Mouse (Mus musculus) intestine, embryonic 15.5 days (tissue): Measurements from ENCODE around the gene Fam53b. TPM values are rescaled to one million over a fixed set of nuclear protein-coding genes. Genes with fewer than 3 reads are reported as not detected.
A peak's percentile ranks its signal among the peaks of the same experiment; 100 is the strongest.

Experiments used
- ATAC-seq: fragments of 200-750 bp; cut with Nextera tagmentation; 2 replicates; pipeline ENCODE4 v1.8.0; 2017; ENCODE audit warnings: moderate TSS enrichment, moderate library complexity
- H3K27ac ChIP-seq: fragments of 300-500 bp; sonication (generic); 2 replicates; pipeline ENCODE4 v1.5.1; 2015; ENCODE audit warnings: mild to moderate bottlenecking, inconsistent platforms
- H3K27me3 ChIP-seq: fragments of 300-500 bp; sonication (generic); replicated peaks from 2 replicates; pipeline ENCODE4 v1.6.1; 2015; ENCODE audit warnings: inconsistent platforms
- H3K36me3 ChIP-seq: fragments of 300-500 bp; sonication (generic); 2 replicates; pipeline ENCODE4 v1.6.1; 2015; ENCODE audit warnings: inconsistent platforms
- H3K4me1 ChIP-seq: fragments of 300-500 bp; sonication (generic); replicated peaks from 2 replicates; pipeline ENCODE4 v1.6.1; 2015; ENCODE audit warnings: inconsistent platforms
- H3K4me2 ChIP-seq: fragments of 300-500 bp; sonication (generic); replicated peaks from 2 replicates; pipeline ENCODE4 v1.6.1; 2015; ENCODE audit warnings: mild to moderate bottlenecking, inconsistent platforms
- H3K4me3 ChIP-seq: fragments of 300-500 bp; sonication (generic); replicated peaks from 2 replicates; pipeline ENCODE4 v1.5.1; 2015; ENCODE audit warnings: inconsistent platforms
- H3K9ac ChIP-seq: fragments of 300-500 bp; sonication (generic); 2 replicates; pipeline ENCODE4 v1.6.1; 2015; ENCODE audit warnings: inconsistent platforms
- H3K9me3 ChIP-seq: fragments of 300-500 bp; sonication (generic); 2 replicates; pipeline ENCODE4 v1.6.1; 2016; ENCODE audit warnings: inconsistent platforms
- WGBS: fragments of 180-500 bp; shearing (Covaris S2); methylation state at CpG from one replicate; pipeline ENCODE4 v1.1.7; 2015; 5-methylcytosine and 5-hydroxymethylcytosine counted together
- polyA plus RNA-seq: library from polyadenylated mRNA; unstranded; fragments of >200 nt; fragmentation: Nextera tagmentation; extraction: Ambion mirVana; gene quantifications from 2 replicates; pipeline ENCODE4 v1.2.1, GENCODE M21; 2015

Gene Fam53b
- polyA plus RNA-seq, 1 experiment from 2014 or later = 17.9 TPM

GRCm38 (mm10) chr7:132808841-132809682 is 4.6 kb downstream of the Fam53b start:
- Histone ChIP-seq H3K9ac (no peak overlapping the region; the same call in 1 of the 2 replicates), H3K4me3 (no peak overlapping the region)
- WGBS = 15% methylated on average over 20 of the region's 20 CpGs

GRCm38 (mm10) chr7:132808051-132808796 is 5.5 kb downstream of the Fam53b start:
- no peak overlapping the region for H3K9ac ChIP-seq
- H3K36me3 ChIP-seq = no peaks in the 10 kb centered on the region
- ATAC-seq = no peak
- 35% methylated on average over 7 of the region's 7 CpGs for WGBS
- peaks cover 76% of the 10 kb centered on the region for H3K4me1 ChIP-seq
- H3K4me3 ChIP-seq = no peak overlapping the region
- H3K4me2 ChIP-seq = peak overlapping the region; percentile 42; the same call in 1 of the 2 replicates
- no peaks in the 10 kb centered on the region for H3K27me3 ChIP-seq
- peak overlapping the region; percentile 89 for H3K27ac ChIP-seq
- no peaks in the 10 kb centered on the region for H3K9me3 ChIP-seq

More at GRCm38 (mm10) chr7:132808841-132809682, 4.6 kb downstream of the Fam53b start:
- Histone ChIP-seq H3K36me3 (no peaks in the 10 kb centered on the region), H3K4me1 (peaks cover 67% of the 10 kb centered on the region), H3K9me3 (no peaks in the 10 kb centered on the region), H3K27me3 (no peaks in the 10 kb centered on the region), H3K27ac (peak overlapping the region; percentile 89), H3K4me2 (peak overlapping the region; percentile 42)
- peak; percentile 16; the same call in 1 of the 2 replicates for ATAC-seq

- no peak overlapping the region for H3K9ac ChIP-seq
- peaks cover 83% of the 10 kb centered on the region for H3K4me1 ChIP-seq
- H3K9me3 ChIP-seq = no peaks in the 10 kb centered on the region
- no peak for ATAC-seq
- H3K27ac ChIP-seq = peak overlapping the region; percentile 89
- no peak overlapping the region for H3K4me2 ChIP-seq
- no peak overlapping the region for H3K4me3 ChIP-seq
- no peaks in the 10 kb centered on the region for H3K36me3 ChIP-seq
- H3K27me3 ChIP-seq = no peaks in the 10 kb centered on the region
- WGBS = 68% methylated on average over 13 of the region's 13 CpGs
These were observed 6.5 kb downstream of the Fam53b start for GRCm38 (mm10) chr7:132806926-132807857.

- no peaks in the 10 kb centered on the region for H3K9me3 ChIP-seq
- no peak overlapping the region; the same call in 1 of the 2 replicates for H3K9ac ChIP-seq
- H3K27ac ChIP-seq = no peak overlapping the region
- ATAC-seq = no peak
- no peak overlapping the region for H3K4me2 ChIP-seq
- peaks cover 90% of the 10 kb centered on the region for H3K4me1 ChIP-seq
- H3K36me3 ChIP-seq = no peaks in the 10 kb centered on the region
- no peaks in the 10 kb centered on the region for H3K27me3 ChIP-seq
- no peak overlapping the region for H3K4me3 ChIP-seq
- 53% methylated on average over 5 of the region's 5 CpGs for WGBS
These were observed 7.4 kb downstream of the Fam53b start for GRCm38 (mm10) chr7:132806286-132806685.

- no peak overlapping the region for H3K9ac ChIP-seq
- H3K36me3 ChIP-seq = no peaks in the 10 kb centered on the region
- no peak overlapping the region for H3K4me3 ChIP-seq
- H3K4me2 ChIP-seq = no peak overlapping the region
- no peaks in the 10 kb centered on the region for H3K27me3 ChIP-seq
- no peak for ATAC-seq
- no peaks in the 10 kb centered on the region for H3K9me3 ChIP-seq
- no peak overlapping the region for H3K27ac ChIP-seq
- H3K4me1 ChIP-seq = peaks cover 86% of the 10 kb centered on the region
- WGBS = 74% methylated on average over 5 of the region's 5 CpGs
These were observed 8.7 kb downstream of the Fam53b start for GRCm38 (mm10) chr7:132804951-132805350.

- 77% methylated on average over 7 of the region's 7 CpGs for WGBS
- Histone ChIP-seq H3K36me3 (no peaks in the 10 kb centered on the region), H3K4me1 (peaks cover 83% of the 10 kb centered on the region), H3K27me3 (no peaks in the 10 kb centered on the region), H3K4me2 (no peak overlapping the region), H3K9ac (no peak overlapping the region), H3K27ac (no peak overlapping the region), H3K9me3 (no peaks in the 10 kb centered on the region), H3K4me3 (no peak overlapping the region)
- no peak for ATAC-seq
These were observed 9.2 kb downstream of the Fam53b start for GRCm38 (mm10) chr7:132804461-132804860.

GRCm38 (mm10) chr7:132803962-132804361 is 9.7 kb downstream of the Fam53b start:
- H3K36me3 ChIP-seq = no peaks in the 10 kb centered on the region
- H3K27me3 ChIP-seq = no peaks in the 10 kb centered on the region
- no peak overlapping the region for H3K4me2 ChIP-seq
- no peak overlapping the region for H3K4me3 ChIP-seq
- ATAC-seq = no peak
- H3K27ac ChIP-seq = no peak overlapping the region
- peaks cover 78% of the 10 kb centered on the region for H3K4me1 ChIP-seq
- no peak overlapping the region for H3K9ac ChIP-seq
- WGBS = 56% methylated on average over 3 of the region's 3 CpGs
- no peaks in the 10 kb centered on the region for H3K9me3 ChIP-seq

- H3K27me3 ChIP-seq = no peaks in the 10 kb centered on the region
- WGBS = 81% methylated on average over 2 of the region's 2 CpGs
- H3K9ac ChIP-seq = no peak overlapping the region
- no peak overlapping the region for H3K4me3 ChIP-seq
- peaks cover 72% of the 10 kb centered on the region for H3K4me1 ChIP-seq
- H3K4me2 ChIP-seq = no peak overlapping the region
- no peaks in the 10 kb centered on the region for H3K9me3 ChIP-seq
- ATAC-seq = no peak
- H3K27ac ChIP-seq = no peak overlapping the region
- H3K36me3 ChIP-seq = no peaks in the 10 kb centered on the region
These were observed 10.3 kb downstream of the Fam53b start for GRCm38 (mm10) chr7:132803336-132803735.

- H3K9me3 ChIP-seq = no peaks in the 10 kb centered on the region
- no peak overlapping the region for H3K9ac ChIP-seq
- no peak overlapping the region for H3K4me3 ChIP-seq
- no peaks in the 10 kb centered on the region for H3K36me3 ChIP-seq
- H3K4me1 ChIP-seq = peaks cover 67% of the 10 kb centered on the region
- 72% methylated on average over 11 of the region's 11 CpGs for WGBS
- H3K27me3 ChIP-seq = no peaks in the 10 kb centered on the region
- H3K4me2 ChIP-seq = no peak overlapping the region
- no peak for ATAC-seq
- no peak overlapping the region for H3K27ac ChIP-seq
These were observed 11.0 kb downstream of the Fam53b start for GRCm38 (mm10) chr7:132802691-132803090.

GRCm38 (mm10) chr7:132802066-132802465 is 11.6 kb downstream of the Fam53b start:
- Histone ChIP-seq H3K27ac (no peak overlapping the region), H3K4me2 (no peak overlapping the region), H3K4me1 (peaks cover 61% of the 10 kb centered on the region), H3K9ac (no peak overlapping the region), H3K4me3 (no peak overlapping the region), H3K27me3 (no peaks in the 10 kb centered on the region), H3K9me3 (no peaks in the 10 kb centered on the region), H3K36me3 (no peaks in the 10 kb centered on the region)
- WGBS = 84% methylated on average over 2 of the region's 2 CpGs
- no peak for ATAC-seq

GRCm38 (mm10) chr7:132801509-132801908 is 12.2 kb downstream of the Fam53b start:
- H3K27me3 ChIP-seq = no peaks in the 10 kb centered on the region
- WGBS = 78% methylated on average over 5 of the region's 5 CpGs
- H3K9ac ChIP-seq = no peak overlapping the region
- H3K9me3 ChIP-seq = no peaks in the 10 kb centered on the region
- H3K4me3 ChIP-seq = no peak overlapping the region
- no peaks in the 10 kb centered on the region for H3K36me3 ChIP-seq
- H3K27ac ChIP-seq = no peak overlapping the region
- peaks cover 56% of the 10 kb centered on the region for H3K4me1 ChIP-seq
- 0 out of 2 replicates have a peak, but pooled peaks have one; percentile 27 for ATAC-seq
- no peak overlapping the region for H3K4me2 ChIP-seq
